Mouse (Mus musculus): ENCODE measurements around the gene Vstm2a. TPM values are rescaled to one million over a fixed set of nuclear protein-coding genes. Genes with fewer than 3 reads are reported as not detected.

Gene Vstm2a
- 1.4 and 1.6 TPM in 2 replicates for polyA plus RNA-seq (2015; fragmentation: Nextera tagmentation; extraction: Ambion mirVana)

- Histone ChIP-seq H3K27me3 (ENCODE audit: control insufficient read depth, insufficient read depth, low read length) (peaks cover 27% of the 10 kb centered on the region), H3K4me2 (ENCODE audit: low read depth, low read length) (peak within 1 kb of the TSS; percentile 87), H3K9me3 (replicated peaks; ENCODE audit: control insufficient read depth, low read length) (no peaks in the 10 kb centered on the region), H3K4me1 (ENCODE audit: control insufficient read depth, insufficient read depth, low read length) (no peaks in the 10 kb centered on the region), H3K36me3 (ENCODE audit: control insufficient read depth, insufficient read depth, low read length) (no peaks in the 10 kb centered on the region), H3K9ac (ENCODE audit: low read length) (peak within 1 kb of the TSS; percentile 51), H3K4me3 (replicated peaks; ENCODE audit: low read length) (peak within 1 kb of the TSS; percentile 55), H3K27ac (ENCODE audit: low read length) (no peak within 1 kb of the TSS)
- ATAC-seq (ENCODE audit: insufficient read depth, low FRiP score) = peak; percentile 37; the same call in 1 of the 2 replicates
- WGBS = under 1% methylated on average over 44 of the region's 44 CpGs
These were observed at the start of gene Vstm2a for GRCm38 (mm10) chr11:16257473-16257921. Gene Vstm2a (plus strand): TSS chr11:16257724.

GRCm38 (mm10) chr11:16257011-16257410 lies 513 bp upstream of the Vstm2a start:
- Histone ChIP-seq H3K27ac (ENCODE audit: low read length) (no peak overlapping the region), H3K4me3 (replicated peaks; ENCODE audit: low read length) (peak overlapping the region; percentile 55), H3K4me2 (ENCODE audit: low read depth, low read length) (peak overlapping the region; percentile 87), H3K27me3 (ENCODE audit: control insufficient read depth, insufficient read depth, low read length) (peaks cover 27% of the 10 kb centered on the region), H3K9ac (ENCODE audit: low read length) (peak overlapping the region; percentile 51), H3K4me1 (ENCODE audit: control insufficient read depth, insufficient read depth, low read length) (no peaks in the 10 kb centered on the region), H3K9me3 (replicated peaks; ENCODE audit: control insufficient read depth, low read length) (no peaks in the 10 kb centered on the region), H3K36me3 (ENCODE audit: control insufficient read depth, insufficient read depth, low read length) (no peaks in the 10 kb centered on the region)
- ATAC-seq (ENCODE audit: insufficient read depth, low FRiP score) = no peak
- WGBS = 28% methylated on average over 7 of the region's 7 CpGs

GRCm38 (mm10) chr11:16258300-16258699 lies 776 bp downstream of the Vstm2a start:
- Histone ChIP-seq H3K4me2 (ENCODE audit: low read depth, low read length) (peak overlapping the region; percentile 87; the same call in 1 of the 2 replicates), H3K4me1 (ENCODE audit: control insufficient read depth, insufficient read depth, low read length) (no peaks in the 10 kb centered on the region), H3K9ac (ENCODE audit: low read length) (no peak overlapping the region), H3K27ac (ENCODE audit: low read length) (no peak overlapping the region), H3K9me3 (replicated peaks; ENCODE audit: control insufficient read depth, low read length) (no peaks in the 10 kb centered on the region), H3K27me3 (ENCODE audit: control insufficient read depth, insufficient read depth, low read length) (peaks cover 27% of the 10 kb centered on the region), H3K4me3 (replicated peaks; ENCODE audit: low read length) (no peak overlapping the region), H3K36me3 (ENCODE audit: control insufficient read depth, insufficient read depth, low read length) (no peaks in the 10 kb centered on the region)
- 33% methylated on average over 1 of the region's 1 CpGs for WGBS
- ATAC-seq (ENCODE audit: insufficient read depth, low FRiP score) = no peak

- Histone ChIP-seq H3K27me3 (ENCODE audit: control insufficient read depth, insufficient read depth, low read length) (peaks cover 27% of the 10 kb centered on the region), H3K9ac (ENCODE audit: low read length) (no peak overlapping the region), H3K27ac (ENCODE audit: low read length) (no peak overlapping the region), H3K4me2 (ENCODE audit: low read depth, low read length) (no peak overlapping the region), H3K9me3 (replicated peaks; ENCODE audit: control insufficient read depth, low read length) (no peaks in the 10 kb centered on the region), H3K36me3 (ENCODE audit: control insufficient read depth, insufficient read depth, low read length) (no peaks in the 10 kb centered on the region), H3K4me1 (ENCODE audit: control insufficient read depth, insufficient read depth, low read length) (no peaks in the 10 kb centered on the region), H3K4me3 (replicated peaks; ENCODE audit: low read length) (no peak overlapping the region)
- WGBS = 18% methylated on average over 9 of the region's 9 CpGs
- ATAC-seq (ENCODE audit: insufficient read depth, low FRiP score) = no peak
These were observed 2.4 kb downstream of the Vstm2a start for GRCm38 (mm10) chr11:16259876-16260275.

GRCm38 (mm10) chr11:16260764-16261578 lies 3.4 kb downstream of the Vstm2a start:
- Histone ChIP-seq H3K27me3 (ENCODE audit: control insufficient read depth, insufficient read depth, low read length) (peaks cover 27% of the 10 kb centered on the region), H3K4me3 (replicated peaks; ENCODE audit: low read length) (peak overlapping the region; percentile 40), H3K36me3 (ENCODE audit: control insufficient read depth, insufficient read depth, low read length) (no peaks in the 10 kb centered on the region), H3K9me3 (replicated peaks; ENCODE audit: control insufficient read depth, low read length) (no peaks in the 10 kb centered on the region), H3K27ac (ENCODE audit: low read length) (no peak overlapping the region), H3K9ac (ENCODE audit: low read length) (peak overlapping the region; percentile 46), H3K4me1 (ENCODE audit: control insufficient read depth, insufficient read depth, low read length) (no peaks in the 10 kb centered on the region), H3K4me2 (ENCODE audit: low read depth, low read length) (peak overlapping the region; percentile 60)
- WGBS = under 1% methylated on average over 40 of the region's 40 CpGs
- ATAC-seq (ENCODE audit: insufficient read depth, low FRiP score) = peak; percentile 58; the same call in 1 of the 2 replicates

GRCm38 (mm10) chr11:16268396-16268795 lies 10.9 kb downstream of the Vstm2a start:
- no peak overlapping the region for H3K27ac ChIP-seq (ENCODE audit: low read length)
- no peaks in the 10 kb centered on the region for H3K36me3 ChIP-seq (ENCODE audit: control insufficient read depth, insufficient read depth, low read length)
- no peaks in the 10 kb centered on the region for H3K27me3 ChIP-seq (ENCODE audit: control insufficient read depth, insufficient read depth, low read length)
- H3K4me3 ChIP-seq (replicated peaks; ENCODE audit: low read length) = no peak overlapping the region
- no peak overlapping the region for H3K4me2 ChIP-seq (ENCODE audit: low read depth, low read length)
- no peaks in the 10 kb centered on the region for H3K9me3 ChIP-seq (replicated peaks; ENCODE audit: control insufficient read depth, low read length)
- ATAC-seq (ENCODE audit: insufficient read depth, low FRiP score) = no peak
- 91% methylated on average over 1 of the region's 1 CpGs for WGBS
- H3K9ac ChIP-seq (ENCODE audit: low read length) = no peak overlapping the region
- H3K4me1 ChIP-seq (ENCODE audit: control insufficient read depth, insufficient read depth, low read length) = no peaks in the 10 kb centered on the region

- WGBS = 51% methylated on average over 1 of the region's 1 CpGs
- no peak overlapping the region for H3K9ac ChIP-seq (ENCODE audit: low read length)
- H3K4me2 ChIP-seq (ENCODE audit: low read depth, low read length) = no peak overlapping the region
- no peak overlapping the region for H3K4me3 ChIP-seq (replicated peaks; ENCODE audit: low read length)
- no peaks in the 10 kb centered on the region for H3K27me3 ChIP-seq (ENCODE audit: control insufficient read depth, insufficient read depth, low read length)
- H3K36me3 ChIP-seq (ENCODE audit: control insufficient read depth, insufficient read depth, low read length) = no peaks in the 10 kb centered on the region
- H3K4me1 ChIP-seq (ENCODE audit: control insufficient read depth, insufficient read depth, low read length) = no peaks in the 10 kb centered on the region
- no peak for ATAC-seq (ENCODE audit: insufficient read depth, low FRiP score)
- no peak overlapping the region for H3K27ac ChIP-seq (ENCODE audit: low read length)
- H3K9me3 ChIP-seq (replicated peaks; ENCODE audit: control insufficient read depth, low read length) = no peaks in the 10 kb centered on the region
These were observed 32.9 kb downstream of the Vstm2a start for GRCm38 (mm10) chr11:16290381-16290780.

- ATAC-seq (ENCODE audit: insufficient read depth, low FRiP score) = no peak
- Histone ChIP-seq H3K4me2 (ENCODE audit: low read depth, low read length) (no peak overlapping the region), H3K4me1 (ENCODE audit: control insufficient read depth, insufficient read depth, low read length) (no peaks in the 10 kb centered on the region), H3K36me3 (ENCODE audit: control insufficient read depth, insufficient read depth, low read length) (no peaks in the 10 kb centered on the region), H3K27ac (ENCODE audit: low read length) (no peak overlapping the region), H3K4me3 (replicated peaks; ENCODE audit: low read length) (no peak overlapping the region), H3K9me3 (replicated peaks; ENCODE audit: control insufficient read depth, low read length) (no peaks in the 10 kb centered on the region), H3K27me3 (ENCODE audit: control insufficient read depth, insufficient read depth, low read length) (no peaks in the 10 kb centered on the region), H3K9ac (ENCODE audit: low read length) (no peak overlapping the region)
- WGBS = 75% methylated on average over 4 of the region's 4 CpGs
These were observed 35.4 kb downstream of the Vstm2a start for GRCm38 (mm10) chr11:16292960-16293359.

- H3K9ac ChIP-seq (ENCODE audit: low read length) = no peak overlapping the region
- no peaks in the 10 kb centered on the region for H3K4me1 ChIP-seq (ENCODE audit: control insufficient read depth, insufficient read depth, low read length)
- H3K4me2 ChIP-seq (ENCODE audit: low read depth, low read length) = no peak overlapping the region
- no peak overlapping the region for H3K4me3 ChIP-seq (replicated peaks; ENCODE audit: low read length)
- no peaks in the 10 kb centered on the region for H3K36me3 ChIP-seq (ENCODE audit: control insufficient read depth, insufficient read depth, low read length)
- H3K9me3 ChIP-seq (replicated peaks; ENCODE audit: control insufficient read depth, low read length) = no peaks in the 10 kb centered on the region
- H3K27ac ChIP-seq (ENCODE audit: low read length) = no peak overlapping the region
- no peak for ATAC-seq (ENCODE audit: insufficient read depth, low FRiP score)
- WGBS = 55% methylated on average over 1 of the region's 1 CpGs
- H3K27me3 ChIP-seq (ENCODE audit: control insufficient read depth, insufficient read depth, low read length) = no peaks in the 10 kb centered on the region
These were observed 39.0 kb downstream of the Vstm2a start for GRCm38 (mm10) chr11:16296521-16296920.
